Mouse (Mus musculus) adrenal gland, postnatal 25 days (tissue): ENCODE measurements at regions not wholly inside any gene's neighbourhood (a gene's known extent, or its start where the extent isn't known, plus 50 kb on each side); places are given as distances from the start of the nearest gene placed in this dataset.

Experiments
- DNase-seq: peaks from one replicate; pipeline ENCODE4 v3.0.0; 2021; ENCODE audit warnings: mixed read lengths

DNA sequence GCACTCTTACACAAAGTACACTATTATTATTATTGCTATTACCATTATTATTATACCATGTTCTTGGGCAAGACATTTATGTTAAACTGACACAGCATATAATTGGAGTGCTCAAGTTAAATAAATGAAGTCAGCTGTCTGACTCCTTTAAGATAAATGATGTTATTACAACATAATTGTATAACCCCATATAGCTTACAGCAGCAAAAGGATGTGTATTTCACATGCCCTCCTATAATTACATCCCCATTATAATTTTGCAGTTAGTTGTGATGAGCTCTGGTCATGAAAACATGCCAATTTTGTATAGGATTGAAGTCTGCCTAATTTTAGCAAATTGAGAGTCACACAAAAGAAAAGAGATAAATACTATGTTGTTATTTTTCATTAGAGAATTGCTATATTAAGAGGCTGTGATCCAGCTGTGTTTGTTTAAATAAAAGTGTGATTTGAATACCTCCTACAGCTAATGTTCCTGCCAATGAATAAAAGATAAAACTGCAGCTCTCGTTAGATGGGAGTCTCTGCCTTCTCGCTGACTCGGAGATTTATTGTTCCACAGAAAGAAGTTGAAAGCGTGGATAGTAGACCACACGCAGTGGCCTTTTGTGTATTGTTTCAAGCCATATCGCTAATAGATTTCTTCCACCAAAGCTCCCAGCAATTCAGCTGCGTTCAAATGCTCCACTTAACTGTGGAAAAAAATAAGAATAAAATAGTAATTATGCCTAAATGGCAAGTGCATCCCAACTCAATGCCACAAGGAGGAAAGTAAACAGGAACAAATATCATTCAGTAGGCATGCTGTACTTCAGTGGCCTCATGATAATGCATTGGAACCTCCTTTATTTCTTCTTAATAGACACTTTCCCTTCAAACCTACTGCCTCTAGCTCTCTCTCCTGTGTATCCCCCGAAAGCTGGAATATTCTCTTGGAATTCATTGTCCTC, 194.9 kb upstream of the Gm10192 start:
- DNase-seq = no peak

DNA sequence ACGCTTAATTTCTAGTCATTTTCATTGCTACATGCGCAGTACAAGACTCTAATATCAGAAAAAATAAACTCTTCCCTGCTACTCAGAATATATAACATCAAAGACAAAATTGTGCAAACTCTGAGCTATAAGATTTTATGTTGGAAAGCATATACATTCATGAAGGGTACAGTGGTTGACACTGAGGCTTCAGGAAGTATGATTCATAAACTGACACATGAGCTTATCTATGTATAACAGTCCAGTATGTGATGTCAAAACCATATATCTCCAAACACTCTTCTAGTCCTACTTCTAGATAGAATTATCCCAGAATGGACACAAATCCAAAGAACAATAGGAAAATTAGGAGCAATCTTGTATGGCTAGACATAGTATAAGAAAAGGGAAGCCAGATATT, 177.5 kb upstream of the Gm10192 start:
- DNase-seq = no peak

DNA sequence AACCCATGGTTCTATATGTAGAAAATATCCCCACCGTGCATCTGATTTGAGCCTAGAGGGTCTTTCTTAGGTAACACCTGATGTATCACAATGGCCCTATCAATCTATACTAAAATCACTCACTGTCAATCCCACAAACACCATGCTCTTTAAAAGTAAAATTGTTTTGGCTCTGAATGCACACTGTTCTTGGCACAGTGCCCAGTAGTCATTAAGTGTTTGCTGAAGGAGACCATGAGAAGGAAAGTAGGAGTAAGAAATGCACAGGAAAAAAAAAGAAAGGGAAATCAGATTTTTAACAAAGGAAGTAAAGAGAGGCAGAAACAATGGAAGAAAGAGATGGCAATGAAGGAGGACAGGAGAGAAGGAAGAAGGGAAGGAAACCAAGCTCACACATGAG, 175.0 kb upstream of the Gm10192 start:
- DNase-seq = no peak

DNA sequence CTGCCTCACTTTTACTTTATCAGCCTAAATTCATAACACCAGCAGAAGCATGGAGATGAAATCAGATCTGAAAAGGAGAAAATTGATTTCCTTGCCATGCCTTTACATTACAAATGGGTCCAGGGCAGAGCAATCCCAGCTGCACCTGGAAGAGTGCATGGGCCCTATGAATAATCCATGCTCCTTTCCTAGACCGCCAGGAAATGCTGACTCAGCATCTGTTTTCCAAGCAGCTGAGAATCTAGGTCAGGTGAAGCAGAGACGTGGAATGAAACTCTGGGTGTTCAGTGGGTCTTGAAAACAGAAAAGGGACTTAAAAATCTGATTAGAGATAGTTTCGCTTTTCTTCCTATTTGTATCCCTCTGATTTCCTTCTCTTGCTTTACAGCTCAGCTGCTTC, 163.8 kb upstream of the Gm10192 start:
- DNase-seq = no peak

DNA sequence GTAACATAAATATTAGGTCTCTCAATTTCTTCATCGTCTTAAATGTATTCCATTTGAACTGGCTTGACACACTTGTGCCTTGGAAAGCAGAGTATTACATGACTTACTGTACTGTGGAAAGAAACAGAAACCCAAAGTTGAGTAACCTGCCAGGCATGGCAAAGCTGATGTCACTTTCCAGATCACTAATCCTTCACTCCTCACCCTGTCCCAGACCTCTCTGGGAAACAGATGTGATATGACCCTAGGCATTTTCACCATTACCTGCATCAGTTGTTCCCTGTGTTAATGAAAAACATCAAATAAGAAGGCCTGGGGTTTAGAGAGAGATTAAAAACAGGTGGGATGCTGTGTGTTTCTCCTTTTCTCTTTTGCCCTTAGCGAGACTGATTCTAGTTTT, 161.4 kb upstream of the Gm10192 start:
- no peak for DNase-seq

DNA sequence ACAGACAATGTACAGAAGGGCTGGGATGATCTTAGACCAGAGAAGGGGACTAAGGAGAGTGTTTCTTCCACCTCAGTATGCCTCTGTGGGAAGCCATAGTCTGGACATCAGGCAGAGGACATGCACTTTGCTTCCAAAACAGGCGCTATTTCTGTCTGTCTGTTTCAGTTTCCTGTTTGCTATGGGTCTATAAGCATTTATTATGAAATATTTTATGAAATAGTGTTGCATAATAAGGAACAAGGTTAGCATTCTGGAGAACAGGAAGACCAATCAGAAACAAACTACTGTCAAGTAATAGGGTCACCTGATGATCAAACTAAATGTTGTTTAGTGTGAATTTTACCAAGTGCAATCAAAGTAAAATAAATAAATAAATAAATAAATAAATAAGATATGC, 160.4 kb upstream of the Gm10192 start:
- DNase-seq = no peak
